Mouse (Mus musculus) intestine, embryonic 15.5 days (tissue): ENCODE measurements at regions not wholly inside any gene's neighbourhood (a gene's known extent, or its start where the extent isn't known, plus 50 kb on each side); places are given as distances from the start of the nearest gene placed in this dataset.

Experiments used
- ATAC-seq: fragments of 200-750 bp; cut with Nextera tagmentation; 2 replicates; pipeline ENCODE4 v1.8.0; 2017; ENCODE audit warnings: moderate TSS enrichment, moderate library complexity
- H3K27ac ChIP-seq: fragments of 300-500 bp; sonication (generic); 2 replicates; pipeline ENCODE4 v1.5.1; 2015; ENCODE audit warnings: mild to moderate bottlenecking, inconsistent platforms
- H3K27me3 ChIP-seq: fragments of 300-500 bp; sonication (generic); replicated peaks from 2 replicates; pipeline ENCODE4 v1.6.1; 2015; ENCODE audit warnings: inconsistent platforms
- H3K36me3 ChIP-seq: fragments of 300-500 bp; sonication (generic); 2 replicates; pipeline ENCODE4 v1.6.1; 2015; ENCODE audit warnings: inconsistent platforms
- H3K4me1 ChIP-seq: fragments of 300-500 bp; sonication (generic); replicated peaks from 2 replicates; pipeline ENCODE4 v1.6.1; 2015; ENCODE audit warnings: inconsistent platforms
- H3K4me2 ChIP-seq: fragments of 300-500 bp; sonication (generic); replicated peaks from 2 replicates; pipeline ENCODE4 v1.6.1; 2015; ENCODE audit warnings: mild to moderate bottlenecking, inconsistent platforms
- H3K4me3 ChIP-seq: fragments of 300-500 bp; sonication (generic); replicated peaks from 2 replicates; pipeline ENCODE4 v1.5.1; 2015; ENCODE audit warnings: inconsistent platforms
- H3K9ac ChIP-seq: fragments of 300-500 bp; sonication (generic); 2 replicates; pipeline ENCODE4 v1.6.1; 2015; ENCODE audit warnings: inconsistent platforms
- H3K9me3 ChIP-seq: fragments of 300-500 bp; sonication (generic); 2 replicates; pipeline ENCODE4 v1.6.1; 2016; ENCODE audit warnings: inconsistent platforms
- WGBS: fragments of 180-500 bp; shearing (Covaris S2); methylation state at CpG from one replicate; pipeline ENCODE4 v1.1.7; 2015; 5-methylcytosine and 5-hydroxymethylcytosine counted together

DNA sequence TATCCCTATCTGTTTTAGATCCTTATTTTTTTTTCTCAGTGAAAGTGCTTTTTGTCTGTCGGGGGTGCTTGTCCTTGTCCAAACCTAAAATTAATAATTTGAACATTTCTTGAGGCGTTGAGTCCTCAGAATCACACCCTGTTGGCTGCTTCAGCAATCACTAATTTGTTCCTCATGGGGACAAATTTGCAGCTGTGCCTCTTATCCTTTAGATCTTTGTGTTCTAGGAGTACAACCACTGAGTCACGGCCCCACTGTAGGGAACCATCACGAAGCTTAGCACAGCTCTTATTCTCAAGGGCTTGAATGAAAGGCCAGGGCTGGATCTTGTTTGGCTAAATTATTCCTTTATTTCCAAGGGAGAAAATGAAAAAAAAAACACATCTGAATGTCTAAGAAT is 57.6 kb upstream of the Gm4737 start:
- no peaks in the 10 kb centered on the region for H3K27me3 ChIP-seq
- H3K9ac ChIP-seq: no peak overlapping the region
- no peaks in the 10 kb centered on the region for H3K36me3 ChIP-seq
- no peak for ATAC-seq
- H3K4me1 ChIP-seq: no peaks in the 10 kb centered on the region
- no peak overlapping the region for H3K4me3 ChIP-seq
- WGBS: 83% methylated on average over 4 of the region's 4 CpGs
- H3K9me3 ChIP-seq: no peaks in the 10 kb centered on the region
- H3K27ac ChIP-seq: no peak overlapping the region
- H3K4me2 ChIP-seq: no peak overlapping the region

DNA sequence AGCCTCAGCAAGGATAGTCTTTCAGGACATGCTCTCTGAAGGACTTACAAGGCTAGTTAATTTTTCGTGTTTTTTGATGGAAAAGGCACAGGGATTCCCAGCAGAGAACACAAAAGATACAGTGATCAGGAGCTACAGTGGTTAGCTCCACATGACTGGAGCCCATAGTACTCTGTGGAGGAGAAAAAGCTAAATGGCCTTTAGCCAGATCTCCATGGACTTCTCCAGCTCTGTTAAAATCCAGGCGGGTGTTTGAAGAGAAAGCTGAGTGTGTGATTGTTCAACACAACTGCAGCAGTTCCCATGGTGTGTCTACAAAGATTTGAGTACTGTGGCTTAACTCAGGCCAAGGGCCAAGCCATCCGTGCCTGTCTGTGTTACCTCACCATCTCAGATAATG is 57.0 kb upstream of the Gm4737 start:
- Histone ChIP-seq H3K27me3 (no peaks in the 10 kb centered on the region), H3K4me2 (no peak overlapping the region), H3K4me1 (no peaks in the 10 kb centered on the region), H3K9me3 (no peaks in the 10 kb centered on the region), H3K9ac (no peak overlapping the region), H3K36me3 (no peaks in the 10 kb centered on the region), H3K27ac (no peak overlapping the region), H3K4me3 (no peak overlapping the region)
- WGBS: 76% methylated on average over 3 of the region's 3 CpGs
- no peak for ATAC-seq

DNA sequence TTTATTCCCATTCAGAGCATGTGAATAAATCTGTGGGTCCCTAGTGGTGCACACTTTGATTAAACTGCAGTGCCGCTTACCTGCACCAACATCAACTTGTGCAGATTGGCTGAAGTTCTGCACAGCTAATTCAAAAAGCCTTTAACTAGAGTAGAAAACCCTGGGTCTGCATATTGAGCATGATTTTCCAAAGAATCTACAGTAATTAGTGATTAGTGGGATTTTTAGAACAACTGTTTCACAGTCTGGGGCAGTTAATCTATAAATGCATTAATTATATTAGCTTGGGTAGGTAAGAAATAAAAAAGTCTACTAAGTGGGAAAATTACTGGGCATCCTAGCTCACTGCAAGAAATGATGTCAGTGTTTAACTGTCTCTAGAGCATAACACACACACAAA is 50.2 kb upstream of the Gm4737 start:
- Histone ChIP-seq H3K27ac (no peak overlapping the region), H3K27me3 (no peaks in the 10 kb centered on the region), H3K4me1 (no peaks in the 10 kb centered on the region), H3K4me3 (no peak overlapping the region), H3K36me3 (no peaks in the 10 kb centered on the region), H3K9ac (no peak overlapping the region), H3K4me2 (no peak overlapping the region), H3K9me3 (no peaks in the 10 kb centered on the region)
- ATAC-seq: no peak
- 86% methylated on average over 1 of the region's 1 CpGs for WGBS
